Mouse (Mus musculus): ENCODE results near the gene Nlrp6.

DNA sequence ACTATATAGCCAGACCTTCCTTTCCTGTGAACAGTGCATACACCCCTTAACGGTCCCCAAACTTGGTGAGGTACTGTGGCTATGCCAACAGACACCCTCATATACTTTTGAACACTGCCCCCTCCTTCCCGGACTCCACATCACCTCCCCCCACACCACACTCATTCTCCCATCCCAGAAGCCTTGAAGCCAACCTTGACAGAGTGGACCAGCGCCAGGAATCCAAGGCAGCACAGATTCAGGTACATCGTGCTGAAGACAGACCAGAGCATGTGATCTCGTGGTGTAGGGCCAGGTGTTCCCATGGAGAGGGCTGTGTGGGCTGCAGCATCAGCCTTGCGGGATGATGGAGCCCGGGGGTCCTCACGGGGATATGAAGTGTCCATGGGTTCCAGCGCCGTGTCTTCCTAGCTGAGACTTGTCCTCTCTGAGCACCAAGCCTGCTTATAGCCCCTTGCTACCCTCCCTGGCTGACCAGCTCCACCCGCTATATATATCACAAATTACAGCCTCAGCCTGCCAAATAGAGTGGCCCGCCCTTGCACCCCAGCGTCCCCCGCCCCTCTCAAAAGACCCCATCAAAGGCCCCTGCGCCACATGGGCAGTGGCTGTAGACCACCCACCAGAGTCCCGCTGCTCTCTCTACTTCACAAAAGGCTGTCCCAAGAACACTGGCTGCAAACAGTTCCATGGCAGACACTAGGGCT, 29.3 kb downstream of the Nlrp6 start, which contains the start of gene Ifitm5:
- no peak for TF ChIP-seq CTCF (IDR thresholded peaks at IDR 0.05; ENCODE audit: borderline replicate concordance, insufficient read depth, low read depth, low read length)
- TF ChIP-seq POLR2A (IDR thresholded peaks at IDR 0.05; ENCODE audit: borderline replicate concordance, insufficient read depth, low read length) = no peak
